Mouse (Mus musculus): ENCODE results near the gene Magi2.
"Not testable (repeated sequence)": the region's sequence is repeated elsewhere in the genome, so short reads cannot be mapped to it uniquely, and the experiment has no call there.

Gene Magi2

GRCm38 (mm10) chr5:20723226-20723625, 1496.4 kb downstream of the Magi2 start:
- DNase-seq: not testable (repeated sequence)

DNA sequence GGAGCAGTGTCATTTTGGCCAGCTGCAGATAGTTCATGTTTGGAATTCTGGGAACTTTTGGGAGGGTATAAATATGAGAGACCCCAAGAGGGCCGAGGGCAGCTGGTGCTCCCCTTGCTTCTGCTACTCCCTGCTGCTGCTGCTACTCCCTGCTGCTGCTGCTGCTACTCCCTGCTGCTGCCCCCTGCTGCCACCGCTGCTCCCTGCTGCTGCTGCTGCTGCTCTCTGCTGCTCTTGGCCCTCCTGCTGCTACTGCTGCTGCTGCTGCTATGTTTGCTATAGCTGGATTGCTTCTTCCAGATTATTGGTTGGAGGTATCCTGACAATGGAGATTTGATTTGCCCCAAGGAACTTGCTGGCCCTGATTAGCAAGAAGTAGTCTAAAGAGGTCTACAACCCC, 1512.0 kb downstream of the Magi2 start:
- DNase-seq: peak; percentile 26

DNA sequence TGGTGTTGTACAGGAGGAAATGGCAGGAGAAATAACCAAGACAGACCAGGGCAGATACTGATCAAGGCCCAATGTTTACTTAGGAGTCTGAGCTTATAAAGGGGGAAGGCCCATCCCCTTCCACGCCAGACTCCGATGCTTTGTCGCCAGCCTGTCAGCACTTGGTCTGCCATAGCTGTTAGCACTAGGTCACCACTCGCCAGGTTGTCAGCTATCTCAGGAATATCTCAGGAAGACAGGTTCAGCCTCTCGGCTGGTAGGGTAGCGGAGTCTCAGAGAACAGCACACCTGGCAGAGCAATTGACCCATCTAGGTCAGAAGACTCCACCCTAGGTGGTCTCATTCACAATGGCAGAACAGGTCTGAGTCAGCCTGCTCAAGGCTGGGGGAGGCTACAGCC, 1514.4 kb downstream of the Magi2 start:
- no peak for DNase-seq

DNA sequence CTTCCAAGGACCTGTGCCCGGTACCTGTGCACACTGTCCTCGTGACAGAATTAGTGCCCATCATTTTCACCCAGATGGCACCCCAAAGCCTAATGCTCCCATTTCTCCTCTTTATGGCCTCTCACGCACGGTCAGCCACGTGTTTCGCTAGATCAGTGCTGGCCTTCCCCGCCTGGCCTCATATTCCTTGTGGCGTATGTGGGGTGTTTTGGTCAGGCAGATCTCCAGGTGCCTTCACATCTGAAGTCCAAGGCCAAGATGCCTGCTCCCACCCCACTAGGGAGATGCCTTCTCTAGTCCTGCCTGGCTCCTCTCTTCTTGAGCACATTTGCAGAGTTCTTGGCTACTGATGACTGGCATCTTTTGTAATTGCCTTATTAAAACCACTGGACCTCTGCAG, 1515.1 kb downstream of the Magi2 start:
- DNase-seq: no peak

GRCm38 (mm10) chr5:20748142-20748541, 1521.3 kb downstream of the Magi2 start:
- no peak for DNase-seq

DNA sequence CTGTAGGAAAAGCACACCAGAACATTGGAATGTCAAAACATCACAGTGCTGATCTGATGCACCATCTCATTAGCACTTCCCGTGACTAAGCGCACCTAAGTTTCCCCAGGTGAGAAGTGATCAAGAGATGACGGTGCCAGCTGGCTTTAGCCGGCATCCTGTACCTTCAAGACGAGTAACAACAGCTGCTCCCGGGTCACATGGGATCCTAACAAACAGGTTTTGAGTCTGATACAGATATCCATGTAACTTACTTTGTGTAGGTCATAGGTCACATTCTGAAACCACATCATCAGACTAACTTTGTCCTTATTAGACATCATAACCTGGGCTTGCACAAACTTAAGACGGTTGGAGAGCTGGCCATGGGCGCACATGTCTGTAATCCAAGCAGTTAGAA, 1522.0 kb downstream of the Magi2 start:
- DNase-seq: no peak

- peak; percentile 15 for DNase-seq
Measured at GRCm38 (mm10) chr5:20749535-20749934, 1522.7 kb downstream of the Magi2 start.

- DNase-seq: no peak
Measured at GRCm38 (mm10) chr5:20751000-20751399, 1524.2 kb downstream of the Magi2 start.

- DNase-seq: no peak
Measured at GRCm38 (mm10) chr5:20751696-20752095, 1524.9 kb downstream of the Magi2 start.

DNA sequence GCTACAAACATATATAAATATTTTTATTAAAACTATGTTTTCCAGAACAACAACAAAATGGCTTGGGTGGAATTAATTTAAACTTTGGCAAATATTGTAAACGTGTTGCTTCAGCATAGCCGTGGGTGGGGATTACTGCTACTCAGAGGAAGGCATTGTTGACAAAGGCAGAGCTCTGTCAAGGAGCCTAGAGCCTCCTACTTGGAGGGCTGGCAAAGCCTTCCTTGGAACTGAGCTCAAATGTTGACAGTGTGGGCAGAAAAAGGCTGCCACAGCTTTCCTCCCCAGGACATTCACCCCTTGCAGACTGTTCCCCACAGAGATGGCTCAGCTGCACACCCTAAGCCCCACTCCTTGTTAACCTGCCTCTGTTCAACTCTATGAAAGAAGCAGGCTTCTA, 1526.3 kb downstream of the Magi2 start:
- no peak for DNase-seq

DNA sequence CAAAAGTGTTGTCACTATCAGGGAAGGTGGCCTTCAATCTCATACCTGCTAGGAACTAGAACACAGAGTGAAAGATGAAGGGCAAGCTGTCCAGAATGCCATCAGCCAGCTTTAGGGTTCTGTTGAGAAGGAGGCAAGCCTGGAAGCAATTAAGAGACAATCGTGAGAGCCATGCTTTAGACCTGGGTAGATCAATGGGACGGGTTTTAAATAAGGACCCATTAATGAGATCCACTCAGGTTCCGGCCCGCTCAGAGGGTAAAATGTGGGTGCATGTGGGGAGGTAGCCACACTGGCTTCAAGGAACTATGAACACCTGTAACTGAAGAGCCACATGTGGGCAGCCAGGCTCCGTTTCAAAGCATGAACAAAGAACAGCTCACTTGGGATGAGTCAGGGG, 1527.1 kb downstream of the Magi2 start:
- DNase-seq: no peak
